Mouse (Mus musculus): ENCODE measurements around the gene Galnt16. TPM values are rescaled to one million over a fixed set of nuclear protein-coding genes. Genes with fewer than 3 reads are reported as not detected.
A peak's percentile ranks its signal among the peaks of the same experiment; 100 is the strongest.

The Galnt16 gene
- polyA plus RNA-seq, 1 experiment: 1.1 TPM

GRCm38 (mm10) chr12:80581357-80581756 is 63.3 kb downstream of the Galnt16 start:
- 49% methylated on average over 5 of the region's 5 CpGs for WGBS
- TF ChIP-seq POLR2A (IDR thresholded peaks at IDR 0.05; ENCODE audit: control insufficient read depth, extremely low read depth, insufficient read depth, low read length, poor library complexity) (no peak), CTCF (IDR thresholded peaks at IDR 0.05; ENCODE audit: borderline replicate concordance, control insufficient read depth, extremely low read depth, insufficient read depth, low read length, poor library complexity) (no peak)

GRCm38 (mm10) chr12:80584973-80585372 is 66.9 kb downstream of the Galnt16 start:
- peak; percentile 23 for DNase-seq
- no peaks in the 10 kb centered on the region; the same call in 1 of the 2 replicates for H3K27me3 ChIP-seq (ENCODE audit: control insufficient read depth, insufficient read depth, low read length)
- H3K27ac ChIP-seq (ENCODE audit: control insufficient read depth, insufficient read depth, low read length): no peak overlapping the region
- H3K4me3 ChIP-seq (ENCODE audit: control insufficient read depth, insufficient read depth, low read length): no peak overlapping the region
- no peak for TF ChIP-seq CTCF (IDR thresholded peaks at IDR 0.05; ENCODE audit: borderline replicate concordance, control insufficient read depth, extremely low read depth, insufficient read depth, low read length, poor library complexity)
- TF ChIP-seq POLR2A (IDR thresholded peaks at IDR 0.05; ENCODE audit: control insufficient read depth, extremely low read depth, insufficient read depth, low read length, poor library complexity): no peak
- no peaks in the 10 kb centered on the region for H3K4me1 ChIP-seq (replicated peaks; ENCODE audit: control insufficient read depth, insufficient read depth, low read length)
- no peaks in the 10 kb centered on the region for H3K36me3 ChIP-seq (ENCODE audit: control insufficient read depth, insufficient read depth, low read length)
- 51% methylated on average over 2 of the region's 2 CpGs for WGBS

More at GRCm38 (mm10) chr12:80581357-80581756, 63.3 kb downstream of the Galnt16 start:
- Histone ChIP-seq H3K36me3 (ENCODE audit: control insufficient read depth, insufficient read depth, low read length) (no peaks in the 10 kb centered on the region), H3K27me3 (ENCODE audit: control insufficient read depth, insufficient read depth, low read length) (no peaks in the 10 kb centered on the region), H3K4me3 (ENCODE audit: control insufficient read depth, insufficient read depth, low read length) (no peak overlapping the region), H3K4me1 (replicated peaks; ENCODE audit: control insufficient read depth, insufficient read depth, low read length) (no peaks in the 10 kb centered on the region), H3K27ac (ENCODE audit: control insufficient read depth, insufficient read depth, low read length) (no peak overlapping the region)
- no peak for DNase-seq

- Histone ChIP-seq H3K4me3 (ENCODE audit: control insufficient read depth, insufficient read depth, low read length) (no peak overlapping the region), H3K36me3 (ENCODE audit: control insufficient read depth, insufficient read depth, low read length) (no peaks in the 10 kb centered on the region), H3K27ac (ENCODE audit: control insufficient read depth, insufficient read depth, low read length) (no peak overlapping the region), H3K4me1 (replicated peaks; ENCODE audit: control insufficient read depth, insufficient read depth, low read length) (no peaks in the 10 kb centered on the region), H3K27me3 (ENCODE audit: control insufficient read depth, insufficient read depth, low read length) (no peaks in the 10 kb centered on the region; the same call in 1 of the 2 replicates)
- TF ChIP-seq POLR2A (IDR thresholded peaks at IDR 0.05; ENCODE audit: control insufficient read depth, extremely low read depth, insufficient read depth, low read length, poor library complexity) (no peak), CTCF (IDR thresholded peaks at IDR 0.05; ENCODE audit: borderline replicate concordance, control insufficient read depth, extremely low read depth, insufficient read depth, low read length, poor library complexity) (no peak)
- WGBS: 67% methylated on average over 4 of the region's 4 CpGs
- no peak for DNase-seq
Measured at GRCm38 (mm10) chr12:80594141-80594540, 76.1 kb downstream of the Galnt16 start.

- H3K27ac ChIP-seq (ENCODE audit: control insufficient read depth, insufficient read depth, low read length): no peak overlapping the region
- H3K27me3 ChIP-seq (ENCODE audit: control insufficient read depth, insufficient read depth, low read length): no peaks in the 10 kb centered on the region; the same call in 1 of the 2 replicates
- no peak overlapping the region for H3K4me3 ChIP-seq (ENCODE audit: control insufficient read depth, insufficient read depth, low read length)
- no peak for TF ChIP-seq CTCF (IDR thresholded peaks at IDR 0.05; ENCODE audit: borderline replicate concordance, control insufficient read depth, extremely low read depth, insufficient read depth, low read length, poor library complexity)
- TF ChIP-seq POLR2A (IDR thresholded peaks at IDR 0.05; ENCODE audit: control insufficient read depth, extremely low read depth, insufficient read depth, low read length, poor library complexity): no peak
- H3K36me3 ChIP-seq (ENCODE audit: control insufficient read depth, insufficient read depth, low read length): no peaks in the 10 kb centered on the region
- WGBS: 89% methylated on average over 4 of the region's 4 CpGs
- DNase-seq: no peak
- H3K4me1 ChIP-seq (replicated peaks; ENCODE audit: control insufficient read depth, insufficient read depth, low read length): no peaks in the 10 kb centered on the region
Measured at GRCm38 (mm10) chr12:80594781-80595180, 76.7 kb downstream of the Galnt16 start.

GRCm38 (mm10) chr12:80595566-80595965 is 77.5 kb downstream of the Galnt16 start:
- TF ChIP-seq CTCF (IDR thresholded peaks at IDR 0.05; ENCODE audit: borderline replicate concordance, control insufficient read depth, extremely low read depth, insufficient read depth, low read length, poor library complexity) (no peak), POLR2A (IDR thresholded peaks at IDR 0.05; ENCODE audit: control insufficient read depth, extremely low read depth, insufficient read depth, low read length, poor library complexity) (no peak)
- Histone ChIP-seq H3K36me3 (ENCODE audit: control insufficient read depth, insufficient read depth, low read length) (no peaks in the 10 kb centered on the region), H3K27me3 (ENCODE audit: control insufficient read depth, insufficient read depth, low read length) (no peaks in the 10 kb centered on the region), H3K27ac (ENCODE audit: control insufficient read depth, insufficient read depth, low read length) (no peak overlapping the region), H3K4me3 (ENCODE audit: control insufficient read depth, insufficient read depth, low read length) (no peak overlapping the region), H3K4me1 (replicated peaks; ENCODE audit: control insufficient read depth, insufficient read depth, low read length) (no peaks in the 10 kb centered on the region)
- DNase-seq: no peak
- 93% methylated on average over 4 of the region's 4 CpGs for WGBS

- no peaks in the 10 kb centered on the region for H3K36me3 ChIP-seq (ENCODE audit: control insufficient read depth, insufficient read depth, low read length)
- H3K27me3 ChIP-seq (ENCODE audit: control insufficient read depth, insufficient read depth, low read length): no peaks in the 10 kb centered on the region
- WGBS: 94% methylated on average over 4 of the region's 4 CpGs
Measured at GRCm38 (mm10) chr12:80595968-80596367, 77.9 kb downstream of the Galnt16 start.

GRCm38 (mm10) chr12:80598236-80598635 is 80.2 kb downstream of the Galnt16 start:
- WGBS: 87% methylated on average over 7 of the region's 7 CpGs
- H3K4me1 ChIP-seq (replicated peaks; ENCODE audit: control insufficient read depth, insufficient read depth, low read length): no peaks in the 10 kb centered on the region
- no peaks in the 10 kb centered on the region for H3K36me3 ChIP-seq (ENCODE audit: control insufficient read depth, insufficient read depth, low read length)
- H3K27me3 ChIP-seq (ENCODE audit: control insufficient read depth, insufficient read depth, low read length): no peaks in the 10 kb centered on the region
- TF ChIP-seq CTCF (IDR thresholded peaks at IDR 0.05; ENCODE audit: borderline replicate concordance, control insufficient read depth, extremely low read depth, insufficient read depth, low read length, poor library complexity) (no peak), POLR2A (IDR thresholded peaks at IDR 0.05; ENCODE audit: control insufficient read depth, extremely low read depth, insufficient read depth, low read length, poor library complexity) (no peak)
- no peak for DNase-seq
- H3K27ac ChIP-seq (ENCODE audit: control insufficient read depth, insufficient read depth, low read length): no peak overlapping the region
- no peak overlapping the region for H3K4me3 ChIP-seq (ENCODE audit: control insufficient read depth, insufficient read depth, low read length)

More at GRCm38 (mm10) chr12:80595968-80596367, 77.9 kb downstream of the Galnt16 start:
- no peak for DNase-seq
- no peak for TF ChIP-seq POLR2A (IDR thresholded peaks at IDR 0.05; ENCODE audit: control insufficient read depth, extremely low read depth, insufficient read depth, low read length, poor library complexity)
- TF ChIP-seq CTCF (IDR thresholded peaks at IDR 0.05; ENCODE audit: borderline replicate concordance, control insufficient read depth, extremely low read depth, insufficient read depth, low read length, poor library complexity): no peak
- no peak overlapping the region for H3K27ac ChIP-seq (ENCODE audit: control insufficient read depth, insufficient read depth, low read length)
- no peaks in the 10 kb centered on the region for H3K4me1 ChIP-seq (replicated peaks; ENCODE audit: control insufficient read depth, insufficient read depth, low read length)
- no peak overlapping the region for H3K4me3 ChIP-seq (ENCODE audit: control insufficient read depth, insufficient read depth, low read length)

Data from thymus, adult 2 months (tissue).